Mouse (Mus musculus) c-Kit-positive CD71-negative TER-119-negative erythroid progenitor cells, embryonic 14.5 days (primary cell): ENCODE measurements at regions not wholly inside any gene's neighbourhood (a gene's known extent, or its start where the extent isn't known, plus 50 kb on each side); places are given as distances from the start of the nearest gene placed in this dataset.

Experiments used
- DNase-seq: peaks from one replicate; pipeline ENCODE4 v3.0.0-alpha.2; 2013; ENCODE audit warnings: low read depth

- DNase-seq: no peak
Observed at GRCm38 (mm10) chr1:88623040-88623439, 79.0 kb downstream of the Arl4c start.

- no peak for DNase-seq
Observed at GRCm38 (mm10) chr1:88622356-88622755, 79.7 kb downstream of the Arl4c start.

- DNase-seq: no peak
Observed at GRCm38 (mm10) chr1:88621214-88621613, 80.8 kb downstream of the Arl4c start.

- DNase-seq: no peak
Observed at GRCm38 (mm10) chr1:88613007-88613406, 89.0 kb downstream of the Arl4c start.

- no peak for DNase-seq
Observed at GRCm38 (mm10) chr1:88611241-88611640, 90.8 kb downstream of the Arl4c start.

GRCm38 (mm10) chr1:88610810-88611209, 91.2 kb downstream of the Arl4c start:
- DNase-seq: no peak

DNA sequence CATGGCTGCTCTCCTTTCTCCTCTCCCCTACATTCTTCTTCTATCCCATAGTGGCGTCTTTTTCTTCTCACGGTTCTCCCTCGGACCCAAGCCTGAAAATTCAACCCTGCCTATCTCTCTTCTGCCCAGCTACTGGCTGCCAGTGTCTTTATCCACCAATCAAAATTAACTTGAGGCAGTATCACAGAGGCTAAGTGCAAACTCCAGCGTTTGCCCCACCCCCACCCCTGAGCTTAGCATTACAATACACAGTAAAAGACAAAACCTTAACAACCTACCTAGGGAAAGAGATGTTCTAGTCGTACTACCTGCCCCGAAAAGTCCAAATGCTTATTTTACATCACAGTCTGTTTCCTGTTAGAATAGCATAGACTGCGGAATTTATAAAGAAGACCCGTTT, 93.2 kb downstream of the Arl4c start:
- DNase-seq: no peak

DNA sequence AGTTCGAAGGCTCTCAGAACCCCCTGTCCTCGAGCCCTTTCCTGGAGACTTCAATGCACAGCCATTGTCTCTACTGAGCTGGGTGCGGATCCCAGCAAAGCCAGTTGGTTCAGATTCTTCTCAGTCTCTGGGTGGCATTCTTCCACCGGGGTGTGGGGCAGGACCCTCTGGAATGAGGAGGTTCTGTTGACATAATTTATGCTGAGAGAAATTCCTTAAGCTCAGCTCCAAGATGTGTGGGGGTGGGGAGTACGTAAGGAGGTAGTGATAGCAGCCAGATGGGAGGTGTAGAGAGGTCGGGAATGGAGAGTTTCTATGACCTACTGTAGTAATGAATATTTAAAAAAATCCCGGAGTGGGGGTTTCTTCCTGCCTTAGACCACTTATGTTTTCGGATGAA, 93.8 kb downstream of the Arl4c start:
- no peak for DNase-seq

GRCm38 (mm10) chr1:88605616-88606190, 95.8 kb upstream of the Glrp1 start:
- DNase-seq: no peak

GRCm38 (mm10) chr1:88602241-88602640, 92.4 kb upstream of the Glrp1 start:
- DNase-seq: no peak

- DNase-seq: no peak
Observed at GRCm38 (mm10) chr1:88601801-88602200, 91.9 kb upstream of the Glrp1 start.

- no peak for DNase-seq
Observed at GRCm38 (mm10) chr1:88600145-88600544, 90.3 kb upstream of the Glrp1 start.

DNA sequence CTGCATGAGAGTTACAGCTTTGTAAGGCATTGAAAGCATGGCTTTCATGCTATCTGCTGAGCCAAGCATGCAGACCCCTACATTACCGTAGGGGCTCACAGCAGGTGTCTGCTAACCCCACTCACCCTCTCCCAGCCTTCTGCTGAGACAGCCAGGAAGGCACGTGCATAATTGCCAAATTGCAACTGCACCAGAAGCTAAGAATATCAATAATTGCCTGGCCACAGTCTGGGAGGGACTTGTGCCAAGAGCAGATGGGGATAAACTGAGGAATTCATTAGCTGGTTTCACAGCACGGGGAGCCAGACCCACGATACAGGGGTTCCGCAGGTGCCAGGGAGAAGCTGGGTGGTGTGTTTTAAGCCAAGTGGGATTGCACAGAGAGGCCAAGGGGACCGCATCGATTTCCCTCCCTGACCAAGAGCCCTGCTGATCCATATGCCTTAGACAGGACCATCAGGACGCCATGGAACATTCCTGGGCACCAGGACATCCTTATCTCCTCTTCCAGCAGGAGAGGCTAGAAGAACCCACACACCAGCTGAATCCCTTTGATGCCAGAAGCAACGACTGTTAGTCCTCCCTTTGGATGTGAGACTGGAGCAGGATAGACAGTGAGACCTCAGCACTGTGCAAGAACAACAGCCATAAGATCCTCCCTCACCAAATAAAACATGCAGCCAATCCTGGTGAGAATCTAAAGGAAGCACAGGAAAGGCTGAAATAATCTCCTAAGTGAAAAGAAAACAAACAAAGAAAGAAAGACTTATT, 84.8 kb upstream of the Glrp1 start:
- DNase-seq: no peak

DNA sequence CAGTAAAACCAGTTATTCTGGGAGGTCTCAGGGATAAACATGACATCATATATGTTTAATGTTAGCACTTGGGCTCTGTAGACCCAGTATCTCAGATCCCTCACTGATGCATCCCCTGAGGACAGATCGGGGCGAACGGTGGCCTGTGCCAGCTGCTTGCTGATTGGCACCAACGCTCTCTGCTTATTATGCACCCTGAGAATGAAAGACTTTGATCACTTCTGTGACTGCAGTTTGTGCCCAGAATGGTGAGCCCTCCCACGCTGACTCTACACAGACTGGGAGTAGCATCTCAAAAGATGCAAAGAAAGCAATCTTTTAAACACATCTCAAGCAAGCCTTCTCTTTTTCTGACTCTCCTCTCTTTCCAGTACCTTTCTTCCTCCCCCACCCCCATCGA, 82.2 kb upstream of the Glrp1 start:
- DNase-seq: no peak

GRCm38 (mm10) chr1:88590802-88591380, 81.0 kb upstream of the Glrp1 start:
- DNase-seq: no peak

GRCm38 (mm10) chr1:88588747-88589146, 78.9 kb upstream of the Glrp1 start:
- no peak for DNase-seq

- DNase-seq: peak; percentile 67
Observed at GRCm38 (mm10) chr1:88586823-88587820, 77.3 kb upstream of the Glrp1 start.

GRCm38 (mm10) chr1:88586128-88586527, 76.3 kb upstream of the Glrp1 start:
- DNase-seq: no peak

- no peak for DNase-seq
Observed at GRCm38 (mm10) chr1:88584515-88585033, 74.7 kb upstream of the Glrp1 start.

DNA sequence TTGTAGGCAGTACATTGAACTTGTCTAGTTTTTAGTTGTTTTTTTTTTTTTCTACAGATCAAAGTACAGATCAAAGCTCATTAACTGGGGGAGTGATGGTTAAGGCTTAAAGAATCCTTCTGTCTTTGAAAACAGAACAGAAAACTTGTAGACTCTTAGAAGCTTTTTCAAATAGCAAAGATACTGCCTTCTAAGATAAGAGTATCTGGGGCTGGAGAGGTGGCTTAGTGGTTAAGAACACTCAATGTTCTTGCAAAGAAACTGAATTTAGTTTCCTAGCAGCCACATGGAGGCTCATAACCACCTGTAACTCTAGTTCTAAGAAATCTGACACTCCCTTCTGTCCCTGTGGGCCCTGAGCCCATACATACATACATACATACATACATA, 68.4 kb upstream of the Glrp1 start:
- DNase-seq: no peak

DNA sequence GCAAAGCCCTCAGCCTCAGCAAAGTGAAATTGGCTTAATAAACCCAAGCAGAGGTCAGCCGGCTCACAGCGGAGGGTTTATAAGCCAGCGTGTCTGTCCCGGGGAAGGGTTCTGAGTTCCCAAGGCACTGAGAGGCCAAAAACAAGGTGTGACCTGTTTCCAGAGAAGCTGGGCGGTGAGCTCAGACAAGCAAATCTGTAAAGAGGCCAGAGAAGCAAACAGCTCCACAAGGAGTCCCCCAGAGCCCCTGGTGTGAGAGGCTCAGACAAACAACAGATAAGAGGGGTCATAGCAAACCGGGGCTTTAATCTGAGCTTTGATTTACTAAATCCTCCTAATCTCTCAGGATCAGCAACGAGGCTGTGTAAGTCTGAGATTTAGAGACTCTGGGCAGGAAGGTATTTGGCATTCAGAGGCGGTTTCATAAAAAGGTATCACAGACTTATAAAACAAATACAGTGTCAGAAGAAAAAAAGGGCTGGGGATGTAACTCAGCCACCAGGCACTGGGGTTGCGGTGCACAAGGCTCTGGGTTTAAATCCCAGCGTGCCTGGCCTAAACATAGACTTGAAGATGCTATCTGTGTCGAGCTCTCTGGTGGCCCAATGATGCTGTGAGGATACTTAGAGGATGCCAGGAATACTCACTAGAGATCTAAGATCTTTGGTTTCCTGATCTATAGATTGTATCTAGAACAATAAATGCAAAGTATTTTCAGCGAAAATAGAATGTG, 67.8 kb upstream of the Glrp1 start:
- DNase-seq: no peak
